Mouse (Mus musculus): Measurements from ENCODE around the gene Arnt2. TPM values are rescaled to one million over a fixed set of nuclear protein-coding genes. Genes with fewer than 3 reads are reported as not detected.

Arnt2 gene
- total and polyA plus RNA-seq, 3 experiments = 0.05 TPM; not detected in 2

DNA sequence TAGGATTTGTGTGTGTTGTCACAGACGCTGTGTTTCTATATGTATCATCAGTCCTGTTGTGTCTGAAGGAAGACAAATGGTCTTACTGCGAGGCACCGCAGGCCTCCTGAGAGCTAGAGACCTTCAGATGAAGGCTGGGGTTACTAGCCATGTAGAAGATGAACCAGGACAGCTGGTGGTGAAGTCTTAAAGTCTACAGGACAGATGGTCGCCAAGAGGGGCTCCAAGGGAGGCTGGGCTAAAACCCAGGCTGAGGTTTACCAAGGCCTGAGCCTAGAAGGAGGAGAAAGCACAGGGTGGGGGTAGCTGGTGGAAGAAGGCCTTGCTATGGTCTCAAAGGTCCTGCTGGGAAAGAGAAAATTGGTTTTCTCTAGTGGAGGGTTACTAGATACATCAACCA is 36.3 kb downstream of the Arnt2 start:
- H3K4me1 ChIP-seq (ENCODE audit: insufficient read depth, low read depth, low read length) = no peaks in the 10 kb centered on the region
- DNase-seq (ENCODE audit: low spot score) = no peak
- no peaks in the 10 kb centered on the region for H3K27me3 ChIP-seq (ENCODE audit: insufficient read depth, low read length)
- no peak for TF ChIP-seq GATA1 (IDR thresholded peaks at IDR 0.05; ENCODE audit: borderline replicate concordance, low read length)
- no peak for TF ChIP-seq TAL1 (conservative IDR thresholded peaks at IDR 0.05; ENCODE audit: low read depth, low read length)
- no peak for TF ChIP-seq GATA2 (IDR thresholded peaks at IDR 0.05; ENCODE audit: borderline replicate concordance, low read depth, low read length)
- TF ChIP-seq POLR2AphosphoS5 (IDR thresholded peaks at IDR 0.05; ENCODE audit: insufficient replicate concordance, low read depth, low read length) = no peak
- no peak for TF ChIP-seq CTCF (IDR thresholded peaks at IDR 0.05; ENCODE audit: low read depth, low read length)
- ATAC-seq (ENCODE audit: extremely low read depth, insufficient number of reproducible peaks, low FRiP score, poor library complexity, severe bottlenecking) = no peak
- H3K4me3 ChIP-seq (ENCODE audit: low read depth, low read length) = no peak overlapping the region
- H3K36me3 ChIP-seq (replicated peaks) = no peaks in the 10 kb centered on the region
- H3K9me3 ChIP-seq (replicated peaks) = no peaks in the 10 kb centered on the region

DNA sequence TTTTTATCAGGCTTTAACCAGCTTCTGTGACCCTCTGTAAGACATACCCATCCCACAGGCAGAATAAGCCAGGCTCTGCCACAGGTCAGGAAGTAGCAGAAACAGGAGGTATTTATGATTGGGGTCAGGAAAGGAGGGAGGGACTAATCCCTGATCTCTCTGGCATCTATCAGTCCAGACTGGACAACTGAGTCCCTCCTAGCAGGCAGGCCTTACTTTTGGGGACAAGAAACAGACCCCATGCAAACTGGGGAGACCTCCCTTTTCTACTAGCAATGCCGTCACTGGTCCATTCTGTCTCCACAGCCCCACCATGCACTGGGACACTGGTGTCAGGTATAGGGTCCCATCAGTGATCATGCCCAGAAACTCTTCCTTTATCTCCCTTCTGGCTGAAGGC is 37.1 kb downstream of the Arnt2 start:
- H3K27me3 ChIP-seq (ENCODE audit: insufficient read depth, low read length) = no peaks in the 10 kb centered on the region
- TF ChIP-seq POLR2AphosphoS5 (IDR thresholded peaks at IDR 0.05; ENCODE audit: insufficient replicate concordance, low read depth, low read length) (no peak), GATA1 (IDR thresholded peaks at IDR 0.05; ENCODE audit: borderline replicate concordance, low read length) (no peak), TAL1 (conservative IDR thresholded peaks at IDR 0.05; ENCODE audit: low read depth, low read length) (no peak), GATA2 (IDR thresholded peaks at IDR 0.05; ENCODE audit: borderline replicate concordance, low read depth, low read length) (no peak), CTCF (IDR thresholded peaks at IDR 0.05; ENCODE audit: low read depth, low read length) (no peak)
- no peaks in the 10 kb centered on the region for H3K4me1 ChIP-seq (ENCODE audit: insufficient read depth, low read depth, low read length)
- DNase-seq (ENCODE audit: low spot score) (no peak), ATAC-seq (ENCODE audit: extremely low read depth, insufficient number of reproducible peaks, low FRiP score, poor library complexity, severe bottlenecking) (no peak)
- H3K36me3 ChIP-seq (replicated peaks) = no peaks in the 10 kb centered on the region
- H3K4me3 ChIP-seq (ENCODE audit: low read depth, low read length) = no peak overlapping the region
- no peaks in the 10 kb centered on the region for H3K9me3 ChIP-seq (replicated peaks)

DNA sequence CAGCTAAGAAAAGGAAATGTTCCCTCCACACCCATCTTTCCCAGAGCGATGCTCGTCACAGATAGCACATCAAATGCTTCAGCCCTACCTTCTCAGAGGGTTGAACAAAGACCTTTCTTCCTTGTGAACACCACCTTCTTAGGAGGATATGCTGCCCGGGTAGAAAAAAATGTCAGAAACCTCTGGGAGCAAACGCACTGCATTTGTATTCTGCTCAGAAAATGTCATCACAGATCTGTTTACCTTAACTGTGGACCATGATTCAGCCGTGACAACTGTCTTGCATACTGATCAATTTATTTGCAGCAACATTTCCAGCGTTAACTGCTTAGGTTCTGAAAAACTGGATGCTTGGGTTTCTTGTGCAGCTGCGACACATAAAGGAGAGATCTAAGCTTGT is 37.7 kb downstream of the Arnt2 start:
- no peaks in the 10 kb centered on the region for H3K4me1 ChIP-seq (ENCODE audit: insufficient read depth, low read depth, low read length)
- H3K9me3 ChIP-seq (replicated peaks) = no peaks in the 10 kb centered on the region
- no peak for ATAC-seq (ENCODE audit: extremely low read depth, insufficient number of reproducible peaks, low FRiP score, poor library complexity, severe bottlenecking)
- no peak for TF ChIP-seq TAL1 (conservative IDR thresholded peaks at IDR 0.05; ENCODE audit: low read depth, low read length)
- TF ChIP-seq CTCF (IDR thresholded peaks at IDR 0.05; ENCODE audit: low read depth, low read length) = no peak
- TF ChIP-seq GATA1 (IDR thresholded peaks at IDR 0.05; ENCODE audit: borderline replicate concordance, low read length) = no peak
- no peak for TF ChIP-seq POLR2AphosphoS5 (IDR thresholded peaks at IDR 0.05; ENCODE audit: insufficient replicate concordance, low read depth, low read length)
- no peak for TF ChIP-seq GATA2 (IDR thresholded peaks at IDR 0.05; ENCODE audit: borderline replicate concordance, low read depth, low read length)
- DNase-seq (ENCODE audit: low spot score) = no peak
- no peaks in the 10 kb centered on the region for H3K36me3 ChIP-seq (replicated peaks)
- no peak overlapping the region for H3K4me3 ChIP-seq (ENCODE audit: low read depth, low read length)
- no peaks in the 10 kb centered on the region for H3K27me3 ChIP-seq (ENCODE audit: insufficient read depth, low read length)

DNA sequence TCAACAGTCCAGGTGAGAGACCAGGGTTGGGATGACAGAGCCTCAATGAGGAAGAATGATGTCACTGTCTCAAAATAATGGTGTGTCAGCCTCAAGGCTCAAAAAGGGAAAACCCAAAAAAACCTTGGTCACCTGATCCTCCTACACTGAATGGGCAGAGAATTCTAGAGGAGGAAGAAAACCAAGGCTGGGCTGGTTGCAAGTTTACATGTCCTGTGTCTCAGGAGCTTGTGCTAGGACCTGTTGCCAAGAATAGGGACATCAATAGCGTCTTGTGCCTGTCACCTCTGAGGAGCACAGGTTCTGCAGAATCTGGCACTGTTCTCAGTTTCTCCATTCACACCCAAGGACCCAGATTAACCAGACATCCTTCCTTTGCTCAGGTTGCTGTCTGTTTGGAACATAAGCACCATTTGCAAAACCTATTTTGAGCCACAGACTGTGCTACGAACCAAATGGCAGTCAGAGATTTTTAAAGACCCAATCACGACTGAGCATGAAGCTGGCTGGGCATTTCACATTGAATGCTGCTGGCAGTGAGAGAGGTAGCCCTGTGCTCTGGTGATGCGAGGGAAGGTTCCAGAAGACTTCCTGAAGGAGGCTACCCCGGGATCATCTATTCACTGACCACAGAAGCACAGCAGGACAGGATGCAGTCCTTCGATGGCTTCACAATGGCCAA is 38.9 kb downstream of the Arnt2 start:
- no peak for DNase-seq (ENCODE audit: low spot score)
- no peaks in the 10 kb centered on the region for H3K27me3 ChIP-seq (ENCODE audit: insufficient read depth, low read length)
- no peak for TF ChIP-seq GATA2 (IDR thresholded peaks at IDR 0.05; ENCODE audit: borderline replicate concordance, low read depth, low read length)
- H3K4me1 ChIP-seq (ENCODE audit: insufficient read depth, low read depth, low read length) = no peaks in the 10 kb centered on the region
- H3K36me3 ChIP-seq (replicated peaks) = no peaks in the 10 kb centered on the region
- ATAC-seq (ENCODE audit: extremely low read depth, insufficient number of reproducible peaks, low FRiP score, poor library complexity, severe bottlenecking) = no peak
- no peak overlapping the region for H3K4me3 ChIP-seq (ENCODE audit: low read depth, low read length)
- H3K9me3 ChIP-seq (replicated peaks) = no peaks in the 10 kb centered on the region

DNA sequence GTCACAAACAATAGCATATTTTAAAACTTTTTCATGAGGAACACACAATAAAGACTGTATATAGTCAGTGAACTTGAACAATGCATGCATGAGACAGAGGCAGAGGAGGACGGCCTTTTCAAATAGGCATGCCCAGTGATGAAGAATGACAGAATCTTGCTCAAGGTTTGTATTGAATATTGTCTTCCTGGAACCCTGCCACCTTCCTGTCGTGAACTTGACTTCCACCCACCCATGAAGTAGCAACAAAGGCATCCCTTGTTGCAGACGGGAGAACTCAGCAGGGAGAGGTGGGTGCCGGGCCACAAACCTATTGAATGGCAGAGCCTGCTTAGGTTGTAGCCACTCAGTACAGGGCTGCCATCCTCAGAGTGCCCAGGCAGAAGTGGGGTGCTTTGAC is 43.7 kb downstream of the Arnt2 start:
- TF ChIP-seq POLR2AphosphoS5 (IDR thresholded peaks at IDR 0.05; ENCODE audit: insufficient replicate concordance, low read depth, low read length) (no peak), CTCF (IDR thresholded peaks at IDR 0.05; ENCODE audit: low read depth, low read length) (no peak), TAL1 (conservative IDR thresholded peaks at IDR 0.05; ENCODE audit: low read depth, low read length) (no peak), GATA1 (IDR thresholded peaks at IDR 0.05; ENCODE audit: borderline replicate concordance, low read length) (no peak), GATA2 (IDR thresholded peaks at IDR 0.05; ENCODE audit: borderline replicate concordance, low read depth, low read length) (no peak)
- Histone ChIP-seq H3K4me3 (ENCODE audit: low read depth, low read length) (no peak overlapping the region), H3K36me3 (replicated peaks) (no peaks in the 10 kb centered on the region), H3K4me1 (ENCODE audit: insufficient read depth, low read depth, low read length) (no peaks in the 10 kb centered on the region), H3K27me3 (ENCODE audit: insufficient read depth, low read length) (no peaks in the 10 kb centered on the region), H3K9me3 (replicated peaks) (no peaks in the 10 kb centered on the region)
- no peak for DNase-seq (ENCODE audit: low spot score)
- no peak for ATAC-seq (ENCODE audit: extremely low read depth, insufficient number of reproducible peaks, low FRiP score, poor library complexity, severe bottlenecking)

DNA sequence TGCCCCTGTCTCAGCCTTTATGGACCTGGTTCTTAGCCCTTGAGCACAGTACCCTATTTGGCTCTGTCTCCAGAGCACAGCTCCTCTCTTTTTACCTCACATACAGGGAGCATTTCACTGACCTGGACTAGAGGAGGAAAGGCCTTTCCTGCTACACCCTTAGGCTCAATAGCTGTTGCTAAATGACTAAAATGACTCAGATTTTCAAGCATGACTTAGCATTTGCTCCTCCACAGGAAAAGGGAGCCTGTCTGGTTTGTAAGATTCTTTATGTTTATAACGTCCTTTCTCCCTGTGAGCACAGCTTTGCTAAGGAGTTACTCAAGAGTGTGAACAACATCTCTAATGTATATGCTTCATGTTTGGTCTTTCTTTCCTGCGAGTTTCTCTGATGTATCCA is 47.3 kb downstream of the Arnt2 start:
- Histone ChIP-seq H3K27me3 (ENCODE audit: insufficient read depth, low read length) (no peaks in the 10 kb centered on the region), H3K9me3 (replicated peaks) (no peaks in the 10 kb centered on the region), H3K4me3 (ENCODE audit: low read depth, low read length) (no peak overlapping the region), H3K4me1 (ENCODE audit: insufficient read depth, low read depth, low read length) (no peaks in the 10 kb centered on the region), H3K36me3 (replicated peaks) (no peaks in the 10 kb centered on the region)
- DNase-seq (ENCODE audit: low spot score) = no peak
- TF ChIP-seq TAL1 (conservative IDR thresholded peaks at IDR 0.05; ENCODE audit: low read depth, low read length) = no peak
- TF ChIP-seq POLR2AphosphoS5 (IDR thresholded peaks at IDR 0.05; ENCODE audit: insufficient replicate concordance, low read depth, low read length) = no peak
- no peak for TF ChIP-seq GATA1 (IDR thresholded peaks at IDR 0.05; ENCODE audit: borderline replicate concordance, low read length)
- no peak for TF ChIP-seq CTCF (IDR thresholded peaks at IDR 0.05; ENCODE audit: low read depth, low read length)
- no peak for TF ChIP-seq GATA2 (IDR thresholded peaks at IDR 0.05; ENCODE audit: borderline replicate concordance, low read depth, low read length)
- no peak for ATAC-seq (ENCODE audit: extremely low read depth, insufficient number of reproducible peaks, low FRiP score, poor library complexity, severe bottlenecking)

Measured in G1E (cell line).